In genomic region chr12:110489946-110490701, GRCm38 (mm10) we compare ENCODE assay signal across 19 mouse cellular contexts. TPM values are rescaled to one million over a fixed set of nuclear protein-coding genes. Genes with fewer than 3 reads are reported as not detected.
A peak's percentile ranks its signal among the peaks of the same experiment; 100 is the strongest.
DNase-seq lines count a peak whose midpoint lies in the region; ATAC-seq and TF ChIP-seq lines count a peak whose summit lies in the region.
"Had no signal": no experiment of that assay in that cellular context is flagged by ENCODE, and none has a peak within 500 bp of the region (broad histone marks: within the 10 kb centered on the region; RNA-seq: fewer than 3 reads in every experiment).

No protein-coding gene starts in this region.

- no peaks in the 10 kb centered on the region for H3K9me3 ChIP-seq in ES-Bruce4 (replicated peaks; ENCODE audit: control insufficient read depth, insufficient read depth, low read length, poor library complexity, severe bottlenecking)
- H3K9me3 ChIP-seq in forebrain, embryonic 12.5 days, result no peaks in the 10 kb centered on the region
- H3K9me3 ChIP-seq: embryonic facial prominence, embryonic 10.5 days; limb, embryonic 12.5 days; liver, embryonic 13.5 days; lung, embryonic 15.5 days; midbrain, embryonic 13.5 days had no signal

- H3K36me3 ChIP-seq in heart, adult 2 months (ENCODE audit: control insufficient read depth, insufficient read depth, low read length), result no peaks in the 10 kb centered on the region; the same call in 1 of the 2 replicates
- no peaks in the 10 kb centered on the region for H3K36me3 ChIP-seq in kidney, adult 2 months (ENCODE audit: control insufficient read depth, insufficient read depth, low read length)
- H3K36me3 ChIP-seq in ES-Bruce4 (ENCODE audit: control insufficient read depth, insufficient read depth, low read length, poor library complexity, severe bottlenecking), result no peaks in the 10 kb centered on the region
- H3K36me3 ChIP-seq in forebrain, embryonic 12.5 days (replicated peaks), result peaks cover 12% of the 10 kb centered on the region; the same call in 1 of the 2 replicates
- H3K36me3 ChIP-seq: midbrain, embryonic 13.5 days had no signal

- no peak for ATAC-seq in forebrain, embryonic 12.5 days (ENCODE audit: low FRiP score)
- ATAC-seq: hindbrain, embryonic 16.5 days; midbrain, embryonic 13.5 days had no signal

- no peaks in the 10 kb centered on the region for H3K27me3 ChIP-seq in heart, adult 2 months (ENCODE audit: control insufficient read depth, insufficient read depth, low read length)
- no peaks in the 10 kb centered on the region for H3K27me3 ChIP-seq in kidney, adult 2 months (replicated peaks; ENCODE audit: control insufficient read depth, insufficient read depth, low read length)
- H3K27me3 ChIP-seq in ES-Bruce4 (ENCODE audit: control insufficient read depth, insufficient read depth, low read length, poor library complexity, severe bottlenecking), result no peaks in the 10 kb centered on the region
- H3K27me3 ChIP-seq in forebrain, embryonic 12.5 days, result no peaks in the 10 kb centered on the region
- H3K27me3 ChIP-seq: limb, embryonic 12.5 days; liver, embryonic 13.5 days; lung, embryonic 15.5 days; midbrain, embryonic 13.5 days had no signal

- intact Hi-C loops in heart, adult 2 months (cut with DNase I), result no loop called here

- H3K4me3 ChIP-seq in heart, adult 2 months, result no peak overlapping the region
- no peak overlapping the region for H3K4me3 ChIP-seq in kidney, adult 2 months (ENCODE audit: insufficient read depth, low read depth, low read length)
- H3K4me3 ChIP-seq in ES-Bruce4 (ENCODE audit: low read depth, low read length), result peak overlapping the region; percentile 24
- H3K4me3 ChIP-seq in forebrain, embryonic 12.5 days (replicated peaks), result no peak overlapping the region
- H3K4me3 ChIP-seq: embryonic facial prominence, embryonic 10.5 days; limb, embryonic 12.5 days; liver, embryonic 13.5 days; lung, embryonic 15.5 days; midbrain, embryonic 13.5 days had no signal

- no peak overlapping the region for H3K4me2 ChIP-seq in forebrain, embryonic 12.5 days
- H3K4me2 ChIP-seq: limb, embryonic 12.5 days; liver, embryonic 13.5 days; lung, embryonic 15.5 days; midbrain, embryonic 13.5 days had no signal

- H3K4me1 ChIP-seq in heart, adult 2 months (ENCODE audit: control insufficient read depth, insufficient read depth, low read length), result peaks cover 25% of the 10 kb centered on the region
- H3K4me1 ChIP-seq in kidney, adult 2 months (ENCODE audit: control insufficient read depth, insufficient read depth, low read length), result peaks cover 22% of the 10 kb centered on the region
- peaks cover 8% of the 10 kb centered on the region for H3K4me1 ChIP-seq in ES-Bruce4 (ENCODE audit: control insufficient read depth, insufficient read depth, low read length)
- H3K4me1 ChIP-seq in forebrain, embryonic 12.5 days, result peaks cover 25% of the 10 kb centered on the region

- DNase-seq in heart, adult 2 months, result no peak
- no peak for DNase-seq in heart, adult 11 months
- no peak for DNase-seq in kidney, adult 2 months
- DNase-seq in kidney, postnatal 36 days, result no peak
- peak; percentile 39 for DNase-seq in naive thymus-derived CD4-positive, alpha-beta T cell, adult 2 months (ENCODE audit: low read depth)
- DNase-seq: cerebellum, adult 9-10 months; heart, adult 18-20 months; heart, postnatal 36 days; kidney, adult 8-10 months; kidney, postnatal 4 days; liver, embryonic 13.5 days; thymus, postnatal 36 days had no signal

- no peak overlapping the region for H3K27ac ChIP-seq in heart, adult 2 months
- no peak overlapping the region for H3K27ac ChIP-seq in kidney, adult 2 months (ENCODE audit: insufficient read depth, low read depth, low read length)
- no peak overlapping the region for H3K27ac ChIP-seq in ES-Bruce4 (ENCODE audit: insufficient read depth, low read length)
- no peak overlapping the region for H3K27ac ChIP-seq in forebrain, embryonic 12.5 days
- H3K27ac ChIP-seq: embryonic facial prominence, embryonic 10.5 days; limb, embryonic 12.5 days; liver, embryonic 13.5 days; lung, embryonic 15.5 days; midbrain, embryonic 13.5 days had no signal

- H3K79me2 ChIP-seq in heart, adult 2 months (replicated peaks; ENCODE audit: control insufficient read depth, insufficient read depth, low read length), result peaks cover 21% of the 10 kb centered on the region

- WGBS in heart, adult 2 months, result 86% methylated on average over 12 of the region's 12 CpGs
- WGBS in kidney, adult 2 months, result 96% methylated on average over 12 of the region's 12 CpGs
- WGBS in forebrain, embryonic 12.5 days, result 88% methylated on average over 12 of the region's 12 CpGs

- TF ChIP-seq EP300 in heart, adult 2 months (IDR thresholded peaks at IDR 0.05; ENCODE audit: insufficient read depth, low read depth, low read length), result no peak
- TF ChIP-seq EP300 in ES-Bruce4 (IDR thresholded peaks at IDR 0.05; ENCODE audit: insufficient read depth, low read depth, low read length), result no peak

- no peak for TF ChIP-seq POLR2A in heart, adult 2 months (IDR thresholded peaks at IDR 0.05; ENCODE audit: insufficient read depth, low read depth, low read length)
- no peak for TF ChIP-seq POLR2A in kidney, adult 2 months (IDR thresholded peaks at IDR 0.05; ENCODE audit: low read depth, low read length)
- no peak for TF ChIP-seq POLR2A in ES-Bruce4 (IDR thresholded peaks at IDR 0.05; ENCODE audit: insufficient read depth, low read length)

- TF ChIP-seq CTCF in heart, adult 2 months (IDR thresholded peaks at IDR 0.05), result peak; percentile 21
- TF ChIP-seq CTCF in kidney, adult 2 months (conservative IDR thresholded peaks at IDR 0.05; ENCODE audit: insufficient read depth, insufficient read length, low read depth, low read length), result 0 out of 2 replicates have a peak, but pooled peaks have one; percentile 5
- peak; percentile 69 for TF ChIP-seq CTCF in ES-Bruce4 (IDR thresholded peaks at IDR 0.05; ENCODE audit: low read depth, low read length)

- H3K9ac ChIP-seq in heart, adult 2 months (ENCODE audit: low read depth, low read length), result no peak overlapping the region
- H3K9ac ChIP-seq in ES-Bruce4 (ENCODE audit: low read depth, poor library complexity, severe bottlenecking), result no peak overlapping the region
- H3K9ac ChIP-seq in forebrain, embryonic 12.5 days, result no peak overlapping the region
- H3K9ac ChIP-seq: limb, embryonic 12.5 days; liver, embryonic 13.5 days; lung, embryonic 15.5 days; midbrain, embryonic 13.5 days had no signal

RNA-seq across cellular contexts. Expression of gene Ppp2r5c, which starts 43.2 kb away (rescaled TPM):
- total RNA-seq in heart, adult 2 months (2021), result 10 to 100 TPM; 90.9 to 93.7 TPM
- polyA plus RNA-seq in heart, adult 2 months (2012; rRNA removed), result 41.7 and 73.9 TPM in 2 replicates
- polyA plus RNA-seq in kidney, adult 2 months (2012; rRNA removed), result 29.9 and 41.3 TPM in 2 replicates
- 223 and 224 TPM in 2 replicates for polyA plus RNA-seq in ES-Bruce4 (2011; ENCODE audit: insufficient read depth, insufficient read length, low read depth, missing spikeins)
- 152 and 157 TPM in 2 replicates for polyA plus RNA-seq in forebrain, embryonic 12.5 days (2016; fragmentation: Nextera tagmentation; extraction: Ambion mirVana)

Comparison
In these comparisons a context has a peak if more than half of its experiments do, and no peak if none do; other contexts are left out.
1. CTCF ChIP-seq: peak in every context shown above with its lines; median percentile 69 in ES-Bruce4; 21 in heart, adult 2 months; 5 in kidney, adult 2 months.